Mouse (Mus musculus) spleen, postnatal 0 days (tissue): Measurements from ENCODE around the gene Ints1. TPM values are rescaled to one million over a fixed set of nuclear protein-coding genes. Genes with fewer than 3 reads are reported as not detected.

ENCODE experiments used
- polyA plus RNA-seq: library from polyadenylated mRNA; unstranded; fragments of >200 nt; fragmentation: Nextera tagmentation; extraction: Ambion mirVana; gene quantifications from 2 replicates; pipeline ENCODE4 v1.2.1, GENCODE M21; 2015

Gene Ints1
- polyA plus RNA-seq: 14.0 and 14.6 TPM in 2 replicates

GRCm38 (mm10) chr5:139775216-139775926, at the start of gene Ints1:
Gene Ints1, minus strand, starts transcription at chr5:139775674.

GRCm38 (mm10) chr5:139819538-139820181, 44.2 kb upstream of the Ints1 start, which contains the start of gene Tmem184a:
Gene Tmem184a, minus strand, starts transcription at chr5:139819917.

GRCm38 (mm10) chr5:139791227-139792158, 16.0 kb upstream of the Ints1 start, which contains the start of gene Mafk:
Gene Mafk, plus strand, starts transcription at chr5:139791513.

GRCm38 (mm10) chr5:139735677-139736503, 39.6 kb downstream of the Ints1 start, which contains the start of gene Micall2:
Gene Micall2, minus strand, starts transcription at chr5:139736336.

Other genes starting within 250 kb of the Ints1 start
- not detected in 2 replicates for gene Uncx, start 232.2 kb downstream of the Ints1 start, polyA plus RNA-seq
- 12.3 and 12.4 TPM in 2 replicates for gene Micall2, start 39.3 kb downstream of the Ints1 start, polyA plus RNA-seq
- 32.4 and 34.7 TPM in 2 replicates for gene Mafk, start 15.8 kb upstream of the Ints1 start, polyA plus RNA-seq
- 0.80 and 0.85 TPM in 2 replicates for gene Tmem184a, start 44.2 kb upstream of the Ints1 start, polyA plus RNA-seq
- gene Gm26938, start 50.7 kb upstream of the Ints1 start, polyA plus RNA-seq: not detected in 2 replicates
- gene Psmg3, start 51.2 kb upstream of the Ints1 start, polyA plus RNA-seq: 69.0 and 72.4 TPM in 2 replicates
- 0.11 and 0.23 TPM in 2 replicates for gene Elfn1, start 132.3 kb upstream of the Ints1 start, polyA plus RNA-seq